Mouse (Mus musculus) neural tube, embryonic 13.5 days (tissue): ENCODE data around the gene Rab11fip3. TPM values are rescaled to one million over a fixed set of nuclear protein-coding genes. Genes with fewer than 3 reads are reported as not detected.

Source experiments
- ATAC-seq: fragments of 200-750 bp; cut with Nextera tagmentation; 2 replicates; pipeline ENCODE4 v1.8.0; 2017; ENCODE audit warnings: low read depth, mild to moderate bottlenecking, moderate TSS enrichment, moderate library complexity
- H3K27ac ChIP-seq: fragments of 300-500 bp; sonication (generic); replicated peaks from 2 replicates; pipeline ENCODE4 v1.5.1; 2015; ENCODE audit warnings: moderate library complexity, mild to moderate bottlenecking, inconsistent platforms
- H3K27me3 ChIP-seq: fragments of 300-500 bp; sonication (generic); 2 replicates; pipeline ENCODE4 v1.6.1; 2015; ENCODE audit warnings: mild to moderate bottlenecking, inconsistent platforms
- H3K36me3 ChIP-seq: fragments of 300-500 bp; sonication (generic); 2 replicates; pipeline ENCODE4 v1.6.1; 2015; ENCODE audit warnings: mild to moderate bottlenecking, inconsistent platforms
- H3K4me1 ChIP-seq: fragments of 300-500 bp; sonication (generic); replicated peaks from 2 replicates; pipeline ENCODE4 v1.6.1; 2015; ENCODE audit warnings: inconsistent platforms
- H3K4me2 ChIP-seq: fragments of 300-500 bp; sonication (generic); 2 replicates; pipeline ENCODE4 v1.6.1; 2015; ENCODE audit warnings: inconsistent platforms, mild to moderate bottlenecking, moderate library complexity
- H3K4me3 ChIP-seq: fragments of 300-500 bp; sonication (generic); 2 replicates; pipeline ENCODE4 v1.5.1; 2015; ENCODE audit warnings: mild to moderate bottlenecking, inconsistent platforms
- H3K9ac ChIP-seq: fragments of 300-500 bp; sonication (generic); 2 replicates; pipeline ENCODE4 v1.6.1; 2015; ENCODE audit warnings: moderate library complexity, mild to moderate bottlenecking, inconsistent platforms
- H3K9me3 ChIP-seq: fragments of 300-500 bp; sonication (generic); 2 replicates; pipeline ENCODE4 v1.6.1; 2016; ENCODE audit warnings: inconsistent platforms
- WGBS: fragments of 180-500 bp; shearing (Covaris S2); methylation state at CpG from one replicate; pipeline ENCODE4 v1.1.7; 2015; 5-methylcytosine and 5-hydroxymethylcytosine counted together
- polyA plus RNA-seq: library from polyadenylated mRNA; unstranded; fragments of >200 nt; fragmentation: Nextera tagmentation; extraction: Ambion mirVana; gene quantifications from 2 replicates; pipeline ENCODE4 v1.2.1, GENCODE M21; 2015

The Rab11fip3 gene
- polyA plus RNA-seq, 1 experiment from 2014 or later, result 28.3 TPM

DNA sequence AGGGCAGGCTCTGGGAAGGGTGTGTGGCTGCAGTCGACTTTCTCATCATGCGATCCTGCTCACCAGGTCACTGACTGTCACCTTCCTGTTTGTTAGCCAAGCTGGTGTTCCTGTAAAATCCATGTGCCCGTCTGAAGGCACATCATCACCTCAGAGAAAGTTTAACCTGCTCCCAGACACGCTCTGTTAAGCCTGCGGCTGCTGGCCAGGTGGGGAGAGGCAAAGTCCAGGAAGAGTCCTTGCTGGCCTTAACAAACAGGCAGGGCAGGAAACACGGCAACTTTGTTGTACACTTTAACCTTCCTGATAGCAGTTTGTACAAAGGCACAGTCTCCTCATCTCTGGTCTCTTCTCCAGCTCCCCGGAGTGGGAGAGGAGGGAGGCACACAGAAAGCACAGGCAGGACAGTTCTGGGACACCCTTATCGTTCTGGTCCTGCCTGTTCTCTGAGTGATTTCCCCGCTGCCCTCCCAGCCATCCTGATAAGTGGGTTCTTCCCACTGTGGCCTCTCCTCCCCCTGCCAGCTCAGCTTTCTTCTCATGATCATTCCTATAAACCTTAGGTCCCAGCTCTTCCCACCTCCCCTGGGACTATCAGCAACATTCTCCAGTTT, 47.5 kb downstream of the Rab11fip3 start:
- Histone ChIP-seq H3K27me3 (no peaks in the 10 kb centered on the region), H3K4me1 (no peaks in the 10 kb centered on the region), H3K4me3 (no peak overlapping the region), H3K9me3 (no peaks in the 10 kb centered on the region), H3K36me3 (peaks cover 51% of the 10 kb centered on the region), H3K27ac (no peak overlapping the region), H3K4me2 (no peak overlapping the region), H3K9ac (no peak overlapping the region)
- WGBS, result 82% methylated on average over 9 of the region's 9 CpGs
- ATAC-seq, result no peak

DNA sequence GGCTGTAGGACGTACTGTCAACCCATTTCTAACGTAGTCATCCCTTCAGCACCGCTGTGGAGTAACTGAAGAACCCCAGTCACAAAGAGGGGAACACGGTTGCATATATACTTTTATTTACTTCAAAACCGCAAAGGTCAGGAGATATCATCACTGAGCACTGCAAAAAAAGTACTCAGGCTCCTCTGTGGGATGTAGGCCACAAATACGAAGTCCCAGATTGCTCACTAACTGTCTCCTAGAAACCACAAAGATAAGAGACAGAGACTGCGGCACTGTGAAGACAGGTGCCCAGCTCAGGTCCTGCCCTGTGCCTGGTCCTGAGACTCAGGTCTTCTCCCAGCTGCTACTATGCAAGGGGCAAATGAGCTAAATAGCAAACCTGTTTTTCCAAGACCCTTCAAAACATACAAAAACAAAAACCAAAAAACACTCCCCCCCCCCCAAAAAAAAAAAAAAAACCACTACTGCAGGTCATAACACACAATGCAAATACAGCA, 48.5 kb downstream of the Rab11fip3 start:
- 92% methylated on average over 7 of the region's 7 CpGs for WGBS
- no peak overlapping the region for H3K27ac ChIP-seq
- peaks cover 46% of the 10 kb centered on the region for H3K36me3 ChIP-seq
- no peak overlapping the region for H3K4me3 ChIP-seq
- no peak for ATAC-seq
- H3K4me1 ChIP-seq, result no peaks in the 10 kb centered on the region
- no peak overlapping the region for H3K9ac ChIP-seq
- no peaks in the 10 kb centered on the region for H3K9me3 ChIP-seq
- no peaks in the 10 kb centered on the region for H3K27me3 ChIP-seq
- no peak overlapping the region for H3K4me2 ChIP-seq

DNA sequence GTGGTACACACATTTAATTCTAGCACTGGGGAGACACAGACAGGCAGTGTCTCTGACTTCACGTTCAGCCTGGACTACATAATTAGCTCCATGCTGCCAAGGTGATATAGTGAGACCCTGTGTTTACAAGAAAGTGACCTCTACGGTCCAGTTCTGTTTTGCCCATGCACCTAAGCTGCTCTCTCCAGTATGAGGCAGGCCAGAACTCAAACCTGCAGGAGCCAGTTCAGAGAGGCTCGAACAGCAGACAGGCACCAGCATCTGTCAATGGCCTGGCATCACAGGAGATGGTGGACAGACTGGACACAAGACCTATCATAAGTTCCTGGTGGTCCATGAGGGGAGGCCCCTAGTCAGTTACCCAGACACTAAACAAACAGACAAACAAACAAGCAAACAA, 51.0 kb downstream of the Rab11fip3 start:
- Histone ChIP-seq H3K4me3 (no peak overlapping the region), H3K27me3 (no peaks in the 10 kb centered on the region), H3K4me1 (no peaks in the 10 kb centered on the region), H3K4me2 (no peak overlapping the region), H3K9ac (no peak overlapping the region), H3K36me3 (peaks cover 48% of the 10 kb centered on the region), H3K27ac (no peak overlapping the region), H3K9me3 (no peaks in the 10 kb centered on the region)
- WGBS, result 80% methylated on average over 3 of the region's 3 CpGs
- ATAC-seq, result no peak

DNA sequence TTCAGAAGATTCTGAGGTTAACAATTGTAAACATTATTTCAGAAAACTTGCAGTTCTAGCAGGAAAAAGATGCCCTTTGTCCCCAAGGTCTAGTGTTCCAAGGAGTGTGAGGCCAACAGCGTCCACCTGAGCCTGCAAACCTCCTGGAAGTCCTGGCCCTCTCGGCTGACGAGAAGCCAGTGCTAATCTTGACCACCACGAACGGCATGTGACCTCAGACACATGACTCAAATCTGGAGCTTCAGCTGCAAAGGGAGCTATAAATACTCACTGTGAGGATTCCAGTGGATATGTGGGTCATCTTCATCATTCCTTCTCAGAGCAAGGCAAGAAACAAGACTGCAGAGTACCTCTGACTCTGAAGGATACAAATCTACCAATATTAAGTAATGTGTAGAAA, 51.4 kb downstream of the Rab11fip3 start:
- H3K4me1 ChIP-seq, result no peaks in the 10 kb centered on the region
- 83% methylated on average over 5 of the region's 5 CpGs for WGBS

DNA sequence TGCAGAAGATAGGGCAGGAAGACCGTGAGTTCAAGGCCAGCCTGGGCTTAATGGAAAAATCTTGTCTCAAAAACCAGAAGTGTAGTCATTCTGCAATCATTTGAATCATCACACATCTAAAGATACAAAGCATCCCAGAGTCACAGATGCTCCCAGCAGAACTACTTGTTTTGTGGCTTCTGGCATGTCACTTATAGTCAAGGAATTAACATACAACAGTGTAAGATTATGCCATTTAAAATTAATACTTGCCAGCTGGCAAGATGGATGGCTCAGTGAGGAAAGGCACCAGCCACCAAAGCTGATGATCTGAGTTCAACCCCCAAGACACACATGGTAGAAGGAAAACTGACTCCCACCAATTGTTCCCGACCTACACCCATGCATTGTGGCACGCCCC, 52.3 kb downstream of the Rab11fip3 start:
- Histone ChIP-seq H3K4me2 (no peak overlapping the region), H3K27me3 (no peaks in the 10 kb centered on the region), H3K4me1 (peaks cover 2% of the 10 kb centered on the region; the same call in 1 of the 2 replicates), H3K9me3 (no peaks in the 10 kb centered on the region), H3K9ac (no peak overlapping the region), H3K36me3 (peaks cover 52% of the 10 kb centered on the region), H3K4me3 (no peak overlapping the region), H3K27ac (no peak overlapping the region)
- WGBS, result 90% methylated on average over 3 of the region's 3 CpGs
- no peak for ATAC-seq

More for the DNA sequence above, 51.4 kb downstream of the Rab11fip3 start:
- Histone ChIP-seq H3K4me3 (no peak overlapping the region), H3K9me3 (no peaks in the 10 kb centered on the region), H3K36me3 (peaks cover 46% of the 10 kb centered on the region), H3K9ac (no peak overlapping the region), H3K27me3 (no peaks in the 10 kb centered on the region), H3K4me2 (no peak overlapping the region), H3K27ac (no peak overlapping the region)
- ATAC-seq, result no peak

DNA sequence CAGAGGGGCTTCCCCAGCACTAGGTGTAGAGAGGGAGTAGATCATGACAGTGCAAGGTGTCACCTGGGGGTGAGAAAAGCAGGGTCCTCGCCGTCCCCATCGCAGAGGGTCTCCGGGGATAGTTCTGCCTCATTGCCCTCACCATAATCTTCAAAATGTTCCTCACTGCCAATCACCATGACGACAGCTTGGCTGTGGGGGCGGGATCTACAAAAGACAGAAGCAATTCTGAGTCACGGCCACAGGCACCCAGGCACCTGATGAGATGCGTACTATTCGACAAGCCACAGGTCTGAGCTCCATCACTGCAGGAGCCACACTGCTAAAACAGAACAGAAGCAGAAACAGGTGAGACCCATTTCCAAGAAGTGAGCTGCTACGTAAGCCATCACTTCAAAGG, 55.6 kb downstream of the Rab11fip3 start:
- peaks cover 10% of the 10 kb centered on the region; the same call in 1 of the 2 replicates for H3K4me1 ChIP-seq
- ATAC-seq, result no peak
- H3K9ac ChIP-seq, result no peak overlapping the region
- peaks cover 68% of the 10 kb centered on the region for H3K36me3 ChIP-seq
- H3K27ac ChIP-seq, result no peak overlapping the region
- H3K27me3 ChIP-seq, result no peaks in the 10 kb centered on the region
- H3K4me3 ChIP-seq, result no peak overlapping the region
- H3K4me2 ChIP-seq, result no peak overlapping the region
- no peaks in the 10 kb centered on the region for H3K9me3 ChIP-seq
- 81% methylated on average over 10 of the region's 10 CpGs for WGBS

DNA sequence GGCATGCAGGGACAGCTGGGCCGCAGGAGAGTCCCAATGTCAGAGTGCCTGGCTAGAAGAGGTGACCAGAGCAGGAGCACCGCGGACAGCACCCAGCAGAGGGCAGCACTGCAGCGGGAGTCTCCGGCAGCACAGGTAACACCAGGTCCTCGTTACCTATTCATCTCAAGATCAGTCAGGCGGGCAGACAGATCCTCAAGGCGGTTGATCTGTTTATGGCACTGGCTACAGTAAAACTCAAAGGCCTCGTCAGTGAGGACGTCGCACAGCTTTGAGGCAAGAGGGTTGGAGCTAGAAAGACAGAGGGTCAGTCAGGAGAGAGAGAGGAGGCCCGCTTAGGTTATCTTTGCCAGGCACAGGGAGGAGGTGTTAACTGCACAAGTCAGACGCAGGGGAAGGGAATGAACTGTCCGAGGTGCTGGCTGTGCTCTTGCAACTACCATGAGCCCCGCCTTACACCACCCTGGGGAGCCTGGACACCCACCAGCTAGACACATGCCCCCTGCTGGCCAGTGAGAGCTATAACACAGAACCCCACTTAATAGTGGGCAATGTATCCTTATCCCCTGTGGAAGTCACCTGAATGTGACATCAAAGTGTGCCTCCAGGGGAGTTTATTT, 57.4 kb downstream of the Rab11fip3 start:
- peaks cover 10% of the 10 kb centered on the region; the same call in 1 of the 2 replicates for H3K4me1 ChIP-seq
- H3K4me2 ChIP-seq, result peak overlapping the region; percentile 27
- no peak overlapping the region for H3K9ac ChIP-seq
- no peak overlapping the region for H3K4me3 ChIP-seq
- peaks cover 76% of the 10 kb centered on the region for H3K36me3 ChIP-seq
- peak; percentile 65; the same call in 1 of the 2 replicates for ATAC-seq
- no peaks in the 10 kb centered on the region for H3K9me3 ChIP-seq
- H3K27ac ChIP-seq, result no peak overlapping the region
- no peaks in the 10 kb centered on the region for H3K27me3 ChIP-seq
- WGBS, result 10% methylated on average over 15 of the region's 15 CpGs

DNA sequence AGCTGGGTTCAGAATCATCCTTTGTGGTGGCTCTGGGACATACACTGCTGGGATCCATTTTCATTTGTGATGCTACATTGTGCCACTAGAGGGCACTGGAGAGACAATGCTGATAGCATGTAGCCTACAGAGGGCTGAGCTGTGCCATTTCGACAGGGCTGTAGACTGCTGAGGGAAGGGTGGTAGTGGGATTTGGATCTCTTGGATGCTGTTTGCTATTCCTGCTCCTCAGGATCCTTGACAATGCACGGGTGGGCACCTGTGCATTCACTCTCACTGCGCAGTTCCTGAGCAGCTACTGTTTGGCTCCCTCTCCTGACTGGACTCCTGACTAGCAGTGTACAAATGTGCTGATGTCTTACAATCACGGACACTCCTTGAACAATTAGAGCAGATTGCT, 59.8 kb downstream of the Rab11fip3 start:
- peak; percentile 88 for ATAC-seq
- Histone ChIP-seq H3K4me2 (no peak overlapping the region), H3K9me3 (no peaks in the 10 kb centered on the region), H3K4me1 (peaks cover 10% of the 10 kb centered on the region; the same call in 1 of the 2 replicates), H3K27me3 (no peaks in the 10 kb centered on the region), H3K4me3 (no peak overlapping the region), H3K27ac (0 out of 2 replicates have a peak overlapping the region, but pooled peaks have one; percentile 15), H3K9ac (no peak overlapping the region), H3K36me3 (peaks cover 84% of the 10 kb centered on the region)
- 32% methylated on average over 4 of the region's 4 CpGs for WGBS

DNA sequence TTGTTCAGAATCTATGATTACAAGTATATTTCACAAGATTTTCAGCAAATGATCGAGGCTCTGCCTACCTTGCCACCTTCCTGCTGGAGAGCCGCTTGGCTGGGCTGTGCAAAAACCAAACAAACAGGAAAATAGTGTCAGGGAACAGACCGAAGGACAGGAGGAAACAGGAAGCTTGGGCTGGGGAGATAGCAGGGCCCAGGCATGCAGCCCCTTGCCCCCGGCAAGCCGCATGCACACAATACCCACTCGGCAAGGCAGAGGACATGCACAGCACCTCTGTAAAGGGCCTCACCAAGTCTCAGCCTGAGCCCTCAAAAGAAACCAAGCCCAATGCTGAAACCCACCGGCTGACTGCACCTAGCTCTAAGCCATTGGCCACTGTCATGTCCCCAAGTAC, 60.6 kb downstream of the Rab11fip3 start:
- H3K36me3 ChIP-seq, result peaks cover 85% of the 10 kb centered on the region
- no peak overlapping the region; the same call in 1 of the 2 replicates for H3K27ac ChIP-seq
- 90% methylated on average over 7 of the region's 7 CpGs for WGBS

DNA sequence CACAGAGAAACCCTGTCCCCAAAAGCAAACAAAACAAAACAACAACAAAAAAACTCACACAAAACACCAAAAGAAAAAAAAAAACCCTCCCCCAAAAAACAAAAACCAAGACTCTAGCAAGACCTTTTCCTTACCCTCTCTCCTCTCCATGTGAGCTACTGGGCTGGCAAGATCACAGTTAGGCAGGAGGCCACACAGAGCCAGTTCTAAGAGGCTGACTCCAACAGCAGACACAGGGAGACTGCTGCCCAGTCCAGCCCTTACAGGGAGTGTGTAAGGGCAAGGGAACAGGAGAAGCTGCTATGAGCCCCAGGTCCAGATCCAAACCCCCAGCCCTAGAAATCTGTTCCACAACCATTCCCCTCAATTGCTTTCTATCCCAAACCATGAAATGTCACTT, 61.0 kb downstream of the Rab11fip3 start:
- H3K36me3 ChIP-seq, result peaks cover 85% of the 10 kb centered on the region

More for the DNA sequence above, 60.6 kb downstream of the Rab11fip3 start:
- H3K4me2 ChIP-seq, result no peak overlapping the region
- H3K9me3 ChIP-seq, result no peaks in the 10 kb centered on the region
- peaks cover 10% of the 10 kb centered on the region; the same call in 1 of the 2 replicates for H3K4me1 ChIP-seq
- H3K4me3 ChIP-seq, result no peak overlapping the region
- no peaks in the 10 kb centered on the region for H3K27me3 ChIP-seq
- no peak overlapping the region for H3K9ac ChIP-seq
- no peak for ATAC-seq

DNA sequence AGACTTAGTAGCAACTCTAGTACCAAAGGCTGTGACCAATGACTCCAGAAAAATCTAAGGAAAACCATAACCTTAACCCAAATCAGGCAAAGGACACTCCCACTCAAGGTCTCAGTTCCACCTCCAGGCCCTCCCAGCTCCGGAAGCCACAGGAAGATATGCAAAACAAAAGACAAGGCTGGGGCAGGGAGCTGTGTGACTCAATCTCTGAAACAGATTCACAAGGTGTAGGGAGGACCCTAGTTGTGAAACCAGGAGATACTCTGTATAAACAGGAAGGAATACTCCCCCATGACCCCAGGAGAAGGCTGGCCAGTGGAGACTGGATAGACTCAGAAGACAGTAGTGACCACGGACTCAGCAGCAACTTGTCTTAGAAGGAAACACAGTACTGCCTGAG, 61.7 kb downstream of the Rab11fip3 start:
- no peak for ATAC-seq
- H3K9me3 ChIP-seq, result no peaks in the 10 kb centered on the region
- 73% methylated on average over 2 of the region's 2 CpGs for WGBS
- H3K27ac ChIP-seq, result no peak overlapping the region
- H3K9ac ChIP-seq, result no peak overlapping the region
- no peak overlapping the region for H3K4me2 ChIP-seq
- no peak overlapping the region for H3K4me3 ChIP-seq
- peaks cover 86% of the 10 kb centered on the region for H3K36me3 ChIP-seq
- no peaks in the 10 kb centered on the region for H3K27me3 ChIP-seq
- peaks cover 10% of the 10 kb centered on the region; the same call in 1 of the 2 replicates for H3K4me1 ChIP-seq

More for the DNA sequence above, 61.0 kb downstream of the Rab11fip3 start:
- peaks cover 10% of the 10 kb centered on the region; the same call in 1 of the 2 replicates for H3K4me1 ChIP-seq
- H3K4me2 ChIP-seq, result no peak overlapping the region
- ATAC-seq, result no peak
- no peak overlapping the region for H3K9ac ChIP-seq
- H3K27ac ChIP-seq, result no peak overlapping the region
- H3K27me3 ChIP-seq, result no peaks in the 10 kb centered on the region
- no peaks in the 10 kb centered on the region for H3K9me3 ChIP-seq
- H3K4me3 ChIP-seq, result no peak overlapping the region

DNA sequence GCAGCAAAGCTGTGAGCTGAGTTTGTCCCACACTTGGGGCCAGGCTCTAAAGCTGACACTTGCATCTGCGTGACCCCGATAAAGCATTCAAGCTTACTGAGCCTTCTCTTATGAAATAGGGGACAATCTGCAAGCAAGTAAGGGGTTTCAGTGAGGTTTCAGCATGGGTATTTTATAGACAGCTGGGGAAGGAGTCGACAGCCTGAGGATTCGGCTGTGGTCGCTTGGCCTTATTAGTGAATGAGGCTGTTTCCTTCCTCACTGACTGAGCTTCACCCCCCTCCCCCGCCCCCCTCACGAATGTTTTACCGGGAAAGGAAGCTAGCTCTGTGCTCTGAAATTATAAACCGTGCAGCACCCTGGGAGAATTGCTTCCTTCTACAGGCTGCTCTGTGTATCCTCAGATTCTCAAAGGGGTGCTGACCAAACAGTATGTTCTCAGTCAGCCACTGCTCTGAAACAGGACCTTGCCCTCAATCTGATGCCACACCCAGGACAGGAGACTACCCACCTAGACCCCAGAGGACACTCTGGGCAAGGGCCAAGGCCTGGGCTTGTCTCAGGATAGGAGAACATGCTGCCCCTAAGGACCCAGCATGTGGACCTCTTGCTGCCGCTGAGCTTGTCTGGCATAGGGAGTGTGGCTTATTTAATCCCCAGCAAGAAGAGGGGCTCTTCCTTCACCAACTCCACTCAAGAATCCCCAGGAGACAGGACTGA, 63.5 kb downstream of the Rab11fip3 start:
- H3K27ac ChIP-seq, result no peak overlapping the region
- WGBS, result 81% methylated on average over 10 of the region's 10 CpGs

More for the DNA sequence above, 63.5 kb downstream of the Rab11fip3 start:
- ATAC-seq, result no peak
- no peaks in the 10 kb centered on the region for H3K9me3 ChIP-seq
- H3K9ac ChIP-seq, result no peak overlapping the region
- no peak overlapping the region for H3K4me3 ChIP-seq
- 0 out of 2 replicates have a peak, but pooled peaks cover 5% of the 10 kb centered on the region for H3K4me1 ChIP-seq
- no peaks in the 10 kb centered on the region for H3K27me3 ChIP-seq
- H3K36me3 ChIP-seq, result peaks cover 83% of the 10 kb centered on the region
- H3K4me2 ChIP-seq, result no peak overlapping the region
